ENCODE assay signal across 13 mouse cellular contexts in genomic region chr5:38461261-38461660, GRCm38 (mm10). TPM values are rescaled to one million over a fixed set of nuclear protein-coding genes. Genes with fewer than 3 reads are reported as not detected.
A peak's percentile ranks its signal among the peaks of the same experiment; 100 is the strongest.
DNase-seq lines count a peak whose midpoint lies in the region.
"Had no signal": no experiment of that assay in that cellular context is flagged by ENCODE, and none has a peak within 500 bp of the region (broad histone marks: within the 10 kb centered on the region; RNA-seq: fewer than 3 reads in every experiment).

No protein-coding gene starts in this region.

- peak; percentile 39 to 51 for DNase-seq in cerebellum, postnatal 10 days
- no peak for DNase-seq in cerebellum, adult 9-11 months
- peak; percentile 1 for DNase-seq in gastrocnemius, postnatal 25 days
- no peak for DNase-seq in gastrocnemius, postnatal 36 days
- DNase-seq in right cerebral cortex, postnatal 25 days = peak; percentile 3
- DNase-seq in right cerebral cortex, postnatal 4 days = no peak
- DNase-seq: adrenal gland, postnatal 10 days; adrenal gland, postnatal 36 days; B cell, adult 2 months; gastrocnemius, postnatal 10 days; heart, adult 2 months; kidney, adult 18-20 months; kidney, adult 9 months had no signal

- intact Hi-C loops in gastrocnemius, postnatal 36 days (cut with DNase I) = no loop called here

RNA-seq across cellular contexts. Expression of gene Slc2a9, which starts 41.7 kb away (rescaled TPM):
- under 1 TPM; 0.10 to 0.43 TPM for total RNA-seq in gastrocnemius, postnatal 25 days (2021)
- under 1 TPM; 0.44 to 0.59 TPM for total RNA-seq in gastrocnemius, postnatal 36 days (2021)

Comparison
In these comparisons a context has a peak if more than half of its experiments do, and no peak if none do; other contexts are left out.
1. DNase-seq: peak in cerebellum, postnatal 10 days (2 of 2), gastrocnemius, postnatal 25 days (single experiment) and right cerebral cortex, postnatal 25 days (single experiment); none in cerebellum, adult 9-11 months (single experiment), gastrocnemius, postnatal 36 days (0 of 2) and right cerebral cortex, postnatal 4 days (single experiment).